Mouse (Mus musculus) inflammation-experienced regulatory T-cells, adult 6 months (primary cell): ENCODE data around the gene Vps37c. TPM values are rescaled to one million over a fixed set of nuclear protein-coding genes. Genes with fewer than 3 reads are reported as not detected.
A peak's percentile ranks its signal among the peaks of the same experiment; 100 is the strongest.

Experiments used
- ATAC-seq: one replicate; pipeline ENCODE4 v1.8.0; 2017
- polyA plus RNA-seq, 3 experiments: library from polyadenylated mRNA; unstranded; fragments of 100-300 nt; shearing (Covaris generic); gene quantifications; one replicate each; pipeline ENCODE4 v1.2.1; 2017

The Vps37c gene
- polyA plus RNA-seq, 3 experiments from 2014 or later: 11.4 to 15.9 (median 14.1) TPM

DNA sequence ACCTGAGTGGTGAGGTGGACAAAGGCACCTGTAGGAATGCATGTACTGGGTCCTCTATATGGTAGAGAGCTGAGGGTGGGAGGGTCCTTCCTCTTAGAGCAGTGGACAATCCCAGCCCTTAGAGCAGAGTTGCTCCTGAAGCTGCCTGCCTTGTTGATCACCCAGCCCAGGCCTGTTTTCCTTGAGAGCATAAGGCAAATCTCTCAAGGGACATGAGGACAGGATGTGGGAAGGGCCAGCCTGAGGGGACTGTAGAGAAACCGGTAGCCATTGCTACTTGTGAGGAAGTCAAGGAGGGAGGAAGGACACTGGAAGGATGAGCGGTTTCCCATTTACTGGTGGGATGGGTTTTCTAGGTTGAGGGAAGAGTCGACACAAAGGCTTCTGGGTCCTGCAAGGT lies 54.0 kb downstream of the Vps37c start:
- no peak for ATAC-seq

GRCm38 (mm10) chr19:10747182-10747581 lies 58.6 kb downstream of the Vps37c start:
- peak; percentile 51 for ATAC-seq

GRCm38 (mm10) chr19:10747718-10748117 lies 59.2 kb downstream of the Vps37c start:
- ATAC-seq: peak; percentile 81

- ATAC-seq: no peak
These were observed 60.0 kb downstream of the Vps37c start for GRCm38 (mm10) chr19:10748401-10749102.

GRCm38 (mm10) chr19:10749295-10749694 lies 60.8 kb downstream of the Vps37c start:
- no peak for ATAC-seq

GRCm38 (mm10) chr19:10750161-10750560 lies 61.6 kb downstream of the Vps37c start:
- no peak for ATAC-seq

GRCm38 (mm10) chr19:10751607-10752006 lies 63.1 kb downstream of the Vps37c start:
- peak; percentile 26 for ATAC-seq

- ATAC-seq: no peak
These were observed 63.6 kb downstream of the Vps37c start for GRCm38 (mm10) chr19:10752106-10752505.

- ATAC-seq: no peak
These were observed 64.1 kb downstream of the Vps37c start for GRCm38 (mm10) chr19:10752646-10753045.

GRCm38 (mm10) chr19:10757125-10757524 lies 68.6 kb downstream of the Vps37c start:
- peak; percentile 78 for ATAC-seq

DNA sequence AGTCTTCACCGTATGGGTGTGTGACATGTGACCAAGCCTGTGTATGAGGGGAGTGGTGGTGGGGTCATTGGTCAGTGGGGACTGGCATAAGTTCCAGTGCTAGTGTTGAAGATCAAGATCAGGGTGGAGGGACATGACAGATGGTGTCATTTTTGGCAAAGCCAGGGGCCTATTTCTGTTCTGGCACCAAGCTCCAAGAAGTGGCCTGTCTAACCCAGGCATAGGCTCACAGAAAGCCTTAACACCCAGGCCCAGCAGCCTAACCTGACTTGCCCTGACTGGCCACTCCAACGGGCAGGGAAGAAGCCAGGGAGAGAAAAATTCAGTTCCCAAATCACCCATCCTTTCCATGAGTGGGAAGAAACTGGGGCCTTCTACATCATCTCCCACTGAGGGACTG lies 69.0 kb downstream of the Vps37c start:
- ATAC-seq: no peak

DNA sequence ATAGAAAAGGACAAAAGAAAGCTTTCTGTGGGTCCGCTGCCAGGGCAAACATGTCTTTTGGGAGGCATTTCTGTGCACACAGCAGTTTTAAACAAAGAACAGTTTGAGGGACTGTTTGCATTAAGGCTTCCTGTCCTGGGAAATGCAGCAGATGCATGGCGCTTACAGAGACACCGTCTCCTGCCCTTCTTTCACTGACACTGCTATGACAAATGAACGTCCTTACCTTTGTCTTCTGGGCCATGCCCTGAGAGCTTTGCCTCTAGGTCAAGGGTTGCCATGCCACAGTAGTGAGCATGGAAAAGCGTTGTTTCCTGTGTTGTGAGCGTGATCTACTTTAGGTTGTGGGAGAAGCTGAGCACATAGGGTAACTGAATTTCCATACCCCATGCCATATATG lies 70.2 kb downstream of the Vps37c start:
- no peak for ATAC-seq

DNA sequence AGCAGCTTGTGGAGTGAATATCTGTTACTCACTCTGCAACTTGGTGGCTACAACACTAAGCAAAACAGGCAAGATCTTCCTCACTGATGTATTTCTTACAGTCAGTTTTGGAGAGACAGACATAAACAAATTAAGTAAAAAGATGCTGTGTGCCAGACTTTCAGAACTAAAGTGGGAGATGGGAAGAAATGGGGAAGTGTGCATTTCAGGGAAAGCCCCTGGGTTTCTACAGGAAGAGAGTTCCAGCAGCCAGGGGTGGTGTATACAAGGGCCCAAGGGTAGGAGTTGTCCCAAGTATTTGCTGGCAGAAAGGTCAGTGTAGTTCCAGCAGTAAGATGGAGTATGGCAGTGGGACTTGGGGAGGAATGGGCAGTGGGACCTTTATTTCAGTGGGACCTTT lies 71.0 kb downstream of the Vps37c start:
- ATAC-seq: no peak

DNA sequence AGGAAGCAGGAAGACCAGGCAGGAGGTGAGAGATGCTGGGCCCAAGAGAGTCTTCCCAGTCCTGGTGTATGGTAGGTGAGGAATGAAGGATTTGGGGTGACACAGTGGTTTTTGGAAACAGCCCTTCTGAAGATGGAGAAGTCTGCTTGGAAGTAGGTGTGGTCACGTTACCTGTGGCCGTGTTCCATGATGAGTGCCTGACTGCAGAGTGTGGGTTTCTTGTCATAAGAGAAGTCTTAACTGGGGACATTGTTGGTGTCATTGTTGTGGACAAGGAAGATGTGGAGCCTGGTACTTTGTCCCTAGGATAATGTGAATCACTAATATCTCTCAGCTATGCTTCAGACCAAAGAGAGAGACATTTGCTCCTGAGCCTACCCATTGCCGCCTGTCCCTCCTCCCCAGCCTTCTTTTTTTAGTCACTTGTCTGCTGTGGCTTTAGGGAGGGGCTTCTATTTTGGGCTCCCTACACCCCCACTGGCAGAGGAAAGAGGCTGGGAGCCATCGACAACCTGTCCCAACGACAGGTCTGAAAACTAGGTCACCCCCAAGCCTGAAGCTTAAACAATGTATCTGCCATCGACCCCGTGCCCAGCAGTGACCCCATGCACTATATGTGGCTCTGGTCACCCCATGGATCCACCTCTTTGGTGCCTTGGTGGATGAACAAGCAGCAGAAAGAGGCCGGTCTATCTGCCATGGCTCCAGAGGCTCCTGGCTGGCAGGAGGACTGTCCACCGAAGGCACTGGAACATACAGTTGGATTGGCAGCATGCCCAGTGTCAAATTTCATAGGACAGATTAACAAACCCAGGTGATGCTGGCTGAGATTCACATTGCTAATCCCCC lies 71.7 kb downstream of the Vps37c start:
- ATAC-seq: no peak

- ATAC-seq: no peak
These were observed 73.4 kb downstream of the Vps37c start for GRCm38 (mm10) chr19:10761794-10762415.

DNA sequence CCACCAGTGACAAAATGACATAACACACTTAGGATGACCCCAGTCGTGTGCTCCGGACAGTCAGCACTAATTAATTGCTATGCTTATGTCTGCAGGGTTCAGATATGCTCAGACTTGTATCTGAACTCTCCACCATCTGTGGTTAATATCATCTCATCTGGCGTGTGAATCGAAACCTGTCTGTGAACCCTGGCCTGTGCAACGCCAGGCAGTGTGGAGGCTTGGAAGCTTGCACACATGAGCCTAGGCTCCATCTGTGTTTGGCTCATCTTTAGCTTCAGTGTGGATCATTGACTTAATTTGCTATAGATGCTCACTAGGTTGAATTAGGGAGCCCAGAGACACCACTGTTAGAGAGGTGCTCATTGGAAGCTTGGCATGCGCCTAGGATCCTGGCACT lies 73.9 kb downstream of the Vps37c start:
- ATAC-seq: no peak

- peak; percentile 82 for ATAC-seq
These were observed 75.0 kb downstream of the Vps37c start for GRCm38 (mm10) chr19:10763381-10764031.

Other genes starting within 250 kb of the Vps37c start
- gene Lrrc10b, start 231.3 kb upstream of the Vps37c start, polyA plus RNA-seq: not detected
- gene Ppp1r32, start 205.8 kb upstream of the Vps37c start, polyA plus RNA-seq: under 1 TPM in 2 of 3 experiments, not detected in 1; 0.30 to 0.73 TPM
- gene Cpsf7, start 163.5 kb upstream of the Vps37c start, polyA plus RNA-seq: 10 to 100 TPM; 44.3 to 78.6 (median 67.6) TPM
- 10 to 100 TPM; 87.1 to 95.9 (median 94.8) TPM for gene Sdhaf2, start 162.6 kb upstream of the Vps37c start, polyA plus RNA-seq
- gene Tmem216, start 132.5 kb upstream of the Vps37c start, polyA plus RNA-seq: 10 to 100 TPM in 1 of 3 experiments, 1 to 10 TPM in 2; 5.3 to 11.9 (median 9.8) TPM
- gene Cyb561a3, start 111.6 kb upstream of the Vps37c start, polyA plus RNA-seq: 10 to 100 TPM; 31.7 to 42.7 (median 34.1) TPM
- gene Tmem138, start 111.4 kb upstream of the Vps37c start, polyA plus RNA-seq: 10 to 100 TPM; 17.8 to 20.5 (median 18.6) TPM
- 100 to 1,000 TPM in 2 of 3 experiments, 10 to 100 TPM in 1; 94.0 to 107 (median 105) TPM for gene Ddb1, start 83.4 kb upstream of the Vps37c start, polyA plus RNA-seq
- gene Tkfc, start 83.1 kb upstream of the Vps37c start, polyA plus RNA-seq: 10 to 100 TPM in 1 of 3 experiments, 1 to 10 TPM in 2; 8.4 to 10.7 (median 9.5) TPM
- gene Vwce, start 54.5 kb upstream of the Vps37c start, polyA plus RNA-seq: under 1 TPM in 1 of 3 experiments, not detected in 2; 0.79 TPM
- not detected for gene Pga5, start 10.7 kb upstream of the Vps37c start, polyA plus RNA-seq
- 100 to 1,000 TPM; 355 to 487 (median 480) TPM for gene Cd5, start 50.3 kb downstream of the Vps37c start, polyA plus RNA-seq
- 100 to 1,000 TPM; 356 to 569 (median 520) TPM for gene Cd6, start 141.3 kb downstream of the Vps37c start, polyA plus RNA-seq
- gene Slc15a3, start 151.0 kb downstream of the Vps37c start, polyA plus RNA-seq: 10 to 100 TPM in 1 of 3 experiments, 1 to 10 TPM in 2; 3.2 to 16.7 (median 3.3) TPM
- 1 to 10 TPM in 1 of 3 experiments, under 1 TPM in 1, not detected in 1; 0.86 to 1.0 TPM for gene Tmem132a, start 181.2 kb downstream of the Vps37c start, polyA plus RNA-seq
- 10 to 100 TPM; 55.3 to 75.6 (median 64.7) TPM for gene Tmem109, start 193.3 kb downstream of the Vps37c start, polyA plus RNA-seq
- 10 to 100 TPM in 2 of 3 experiments, 1 to 10 TPM in 1; 6.2 to 26.0 (median 20.2) TPM for gene Prpf19, start 206.5 kb downstream of the Vps37c start, polyA plus RNA-seq
- not detected for gene Zp1, start 231.9 kb downstream of the Vps37c start, polyA plus RNA-seq
- under 1 TPM in 1 of 3 experiments, not detected in 2; 0.22 TPM for gene Ptgdr2, start 248.4 kb downstream of the Vps37c start, polyA plus RNA-seq